Mouse (Mus musculus) embryonic facial prominence, embryonic 14.5 days (tissue): ENCODE results near the gene Mid1. TPM values are rescaled to one million over a fixed set of nuclear protein-coding genes. Genes with fewer than 3 reads are reported as not detected.
"Not testable (repeated sequence)": the region's sequence is repeated elsewhere in the genome, so short reads cannot be mapped to it uniquely, and the experiment has no call there.

Source experiments
- ATAC-seq: fragments of 200-750 bp; cut with Nextera tagmentation; 2 replicates; pipeline ENCODE4 v1.8.0; 2017; ENCODE audit warnings: low read depth, moderate number of reproducible peaks, moderate TSS enrichment
- DNase-seq: peaks from one replicate; pipeline ENCODE4 v3.0.0-alpha.2; 2015; ENCODE audit warnings: low spot score
- H3K27ac ChIP-seq: fragments of 300-500 bp; sonication (generic); replicated peaks from 2 replicates; pipeline ENCODE4 v1.5.1; 2014; ENCODE audit warnings: low read depth, mild to moderate bottlenecking, low read length, moderate library complexity
- H3K27me3 ChIP-seq: fragments of 300-500 bp; sonication (generic); replicated peaks from 2 replicates; pipeline ENCODE4 v1.6.1; 2014; ENCODE audit warnings: low read length; ENCODE audit not compliant: control insufficient read depth, insufficient read depth
- H3K36me3 ChIP-seq: fragments of 300-500 bp; sonication (generic); 2 replicates; pipeline ENCODE4 v1.6.1; 2014; ENCODE audit warnings: low read length, mixed read lengths; ENCODE audit not compliant: control insufficient read depth, insufficient read depth
- H3K4me1 ChIP-seq: fragments of 300-500 bp; sonication (generic); 2 replicates; pipeline ENCODE4 v1.6.1; 2014; ENCODE audit warnings: antibody characterized with exemption, low read length; ENCODE audit not compliant: control insufficient read depth, insufficient read depth
- H3K4me2 ChIP-seq: fragments of 300-500 bp; sonication (generic); 2 replicates; pipeline ENCODE4 v1.6.1; 2014; ENCODE audit warnings: low read depth, mild to moderate bottlenecking, low read length, moderate library complexity, mixed read lengths
- H3K4me3 ChIP-seq: fragments of 300-500 bp; sonication (generic); 2 replicates; pipeline ENCODE4 v1.5.1; 2014; ENCODE audit warnings: low read depth, mild to moderate bottlenecking, low read length
- H3K9ac ChIP-seq: fragments of 300-500 bp; sonication (generic); 2 replicates; pipeline ENCODE4 v1.6.1; 2014; ENCODE audit warnings: low read depth, mild to moderate bottlenecking, low read length, moderate library complexity, mixed read lengths
- H3K9me3 ChIP-seq: fragments of 300-500 bp; sonication (generic); 2 replicates; pipeline ENCODE4 v1.6.1; 2016; ENCODE audit warnings: low read length; ENCODE audit not compliant: control insufficient read depth
- WGBS: fragments of 180-500 bp; shearing (Covaris S2); extraction: QIAGEN DNeasy Blood & Tissue Kit; methylation state at CpG from one replicate; pipeline ENCODE4 v1.1.7; 2014; 5-methylcytosine and 5-hydroxymethylcytosine counted together
- polyA plus RNA-seq: library from polyadenylated mRNA; unstranded; fragments of >200 nt; fragmentation: Nextera tagmentation; extraction: Ambion mirVana; gene quantifications from 2 replicates; pipeline ENCODE4 v1.2.1, GENCODE M21; 2014

Gene Mid1
- polyA plus RNA-seq, 1 experiment from 2014 or later, result 10.4 TPM

DNA sequence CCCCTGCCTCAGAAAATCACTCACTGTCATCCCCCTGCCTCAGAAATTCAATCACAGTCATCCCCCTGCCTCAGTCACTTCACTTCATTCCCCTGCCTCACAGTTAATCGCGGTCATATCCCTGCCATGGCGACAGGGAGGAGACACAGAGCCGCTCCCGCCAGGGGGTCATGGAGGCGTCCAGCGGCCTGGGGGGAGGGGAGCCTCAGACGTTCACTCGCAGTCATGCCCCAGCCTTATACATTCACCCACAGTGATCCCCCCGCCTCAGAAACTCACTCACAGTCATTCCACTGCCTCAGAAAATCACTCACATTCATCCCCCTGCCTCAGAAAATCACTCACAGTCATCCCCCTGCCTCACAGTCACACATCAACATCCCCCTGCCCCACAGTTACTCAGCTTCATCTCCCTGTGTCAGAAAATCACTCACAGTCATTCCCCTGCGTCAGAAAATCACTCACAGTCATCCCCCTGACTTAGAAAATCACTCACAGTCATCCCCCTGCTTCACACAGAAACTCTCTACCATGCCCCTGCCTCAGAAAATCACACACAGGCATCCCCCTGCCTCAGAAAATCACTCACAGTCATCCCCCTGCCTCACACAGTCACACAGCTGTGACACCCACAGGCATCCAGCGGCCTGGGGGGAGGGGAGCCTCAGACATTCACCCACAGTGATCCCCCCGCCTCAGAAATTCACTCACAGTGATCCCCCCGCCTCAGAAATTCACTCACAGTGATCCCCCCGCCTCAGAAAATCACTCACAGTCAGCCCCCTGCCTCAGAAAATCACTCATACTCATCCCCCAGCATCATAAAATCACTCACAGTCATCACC lies 307.3 kb downstream of the Mid1 start:
- H3K4me2 ChIP-seq, H3K4me3 ChIP-seq, H3K27me3 ChIP-seq, ATAC-seq, H3K27ac ChIP-seq, H3K9ac ChIP-seq, H3K4me1 ChIP-seq, DNase-seq: not testable (repeated sequence)
- 45% methylated on average over 15 of the region's 15 CpGs for WGBS
- H3K9me3 ChIP-seq, result peaks cover 80% of the 10 kb centered on the region
- peaks cover 42% of the 10 kb centered on the region for H3K36me3 ChIP-seq

DNA sequence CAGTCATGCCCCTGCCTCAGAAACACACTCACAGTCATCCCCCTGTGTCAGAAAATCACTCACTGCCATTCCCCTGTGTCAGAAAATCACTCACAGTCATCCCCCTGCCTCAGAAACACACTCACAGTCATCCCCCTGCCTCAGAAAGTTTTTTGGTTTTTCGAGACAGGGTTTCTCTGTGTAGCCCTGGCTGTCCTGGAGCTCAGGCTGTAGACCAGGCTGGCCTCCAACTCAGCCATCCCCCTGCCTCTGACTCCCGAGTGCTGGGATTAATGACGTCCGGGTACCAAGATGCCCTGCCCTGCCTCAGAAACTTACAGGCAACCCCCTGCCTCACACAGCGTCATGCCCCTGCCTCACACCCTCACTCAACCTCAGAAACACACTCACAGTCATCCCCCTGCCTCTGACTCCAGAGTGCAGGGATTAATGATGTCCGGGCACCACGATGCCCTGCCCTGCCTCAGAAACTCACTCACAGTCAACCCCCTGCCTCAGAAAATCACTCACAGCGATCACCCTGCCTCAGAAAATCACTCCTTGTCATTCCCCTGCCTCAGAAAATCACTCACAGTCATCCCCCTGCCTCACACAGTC lies 308.1 kb downstream of the Mid1 start:
- DNase-seq, H3K27ac ChIP-seq, H3K4me1 ChIP-seq, H3K4me3 ChIP-seq, H3K4me2 ChIP-seq, H3K27me3 ChIP-seq, H3K9ac ChIP-seq, ATAC-seq: not testable (repeated sequence)
- peaks cover 82% of the 10 kb centered on the region for H3K9me3 ChIP-seq
- 62% methylated on average over 8 of the region's 8 CpGs for WGBS
- H3K36me3 ChIP-seq, result peaks cover 37% of the 10 kb centered on the region

DNA sequence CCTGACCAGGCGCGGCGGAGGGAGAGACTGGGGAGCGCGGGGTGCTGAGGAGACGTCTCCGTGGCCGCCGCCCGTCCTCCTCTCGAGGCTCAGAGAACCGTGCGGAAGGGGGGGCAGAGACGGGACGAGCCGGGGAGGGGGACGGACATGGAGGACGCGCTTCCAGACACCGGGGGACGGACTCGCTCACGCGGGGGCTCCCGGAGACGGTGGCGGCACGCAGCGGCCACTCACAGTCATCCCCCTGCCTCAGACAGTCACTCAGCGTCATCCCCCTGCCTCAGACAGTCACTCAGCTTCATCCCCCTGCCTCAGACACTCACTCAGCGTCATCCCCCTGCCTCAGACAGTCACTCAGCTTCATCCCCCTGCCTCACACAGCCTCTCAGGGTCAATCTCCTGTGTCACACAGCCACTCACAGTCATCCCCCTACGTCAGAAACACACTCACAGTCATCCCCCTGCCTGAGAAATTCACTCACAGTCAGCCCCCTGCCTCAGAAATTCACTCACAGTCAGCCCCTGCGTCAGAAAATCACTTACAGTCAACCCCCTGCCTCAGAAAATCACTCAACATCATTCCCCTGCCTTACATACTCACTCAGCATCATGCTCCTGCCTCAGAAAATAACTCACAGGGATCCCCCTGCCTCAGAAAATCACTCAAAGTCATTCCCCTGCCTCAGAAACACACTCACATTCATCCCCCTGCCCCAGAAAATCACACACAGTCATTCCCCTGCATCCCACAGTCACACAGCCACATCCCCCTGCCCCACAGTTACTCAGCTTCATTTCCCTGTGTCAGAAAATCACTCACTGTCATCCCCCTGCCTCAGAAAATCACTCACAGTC lies 309.2 kb downstream of the Mid1 start:
- not testable (repeated sequence) for H3K4me3 ChIP-seq, H3K4me2 ChIP-seq, ATAC-seq, H3K4me1 ChIP-seq, DNase-seq, H3K27ac ChIP-seq, H3K9ac ChIP-seq, H3K27me3 ChIP-seq
- WGBS, result 82% methylated on average over 33 of the region's 33 CpGs
- Histone ChIP-seq H3K36me3 (peaks cover 27% of the 10 kb centered on the region), H3K9me3 (peaks cover 75% of the 10 kb centered on the region)

DNA sequence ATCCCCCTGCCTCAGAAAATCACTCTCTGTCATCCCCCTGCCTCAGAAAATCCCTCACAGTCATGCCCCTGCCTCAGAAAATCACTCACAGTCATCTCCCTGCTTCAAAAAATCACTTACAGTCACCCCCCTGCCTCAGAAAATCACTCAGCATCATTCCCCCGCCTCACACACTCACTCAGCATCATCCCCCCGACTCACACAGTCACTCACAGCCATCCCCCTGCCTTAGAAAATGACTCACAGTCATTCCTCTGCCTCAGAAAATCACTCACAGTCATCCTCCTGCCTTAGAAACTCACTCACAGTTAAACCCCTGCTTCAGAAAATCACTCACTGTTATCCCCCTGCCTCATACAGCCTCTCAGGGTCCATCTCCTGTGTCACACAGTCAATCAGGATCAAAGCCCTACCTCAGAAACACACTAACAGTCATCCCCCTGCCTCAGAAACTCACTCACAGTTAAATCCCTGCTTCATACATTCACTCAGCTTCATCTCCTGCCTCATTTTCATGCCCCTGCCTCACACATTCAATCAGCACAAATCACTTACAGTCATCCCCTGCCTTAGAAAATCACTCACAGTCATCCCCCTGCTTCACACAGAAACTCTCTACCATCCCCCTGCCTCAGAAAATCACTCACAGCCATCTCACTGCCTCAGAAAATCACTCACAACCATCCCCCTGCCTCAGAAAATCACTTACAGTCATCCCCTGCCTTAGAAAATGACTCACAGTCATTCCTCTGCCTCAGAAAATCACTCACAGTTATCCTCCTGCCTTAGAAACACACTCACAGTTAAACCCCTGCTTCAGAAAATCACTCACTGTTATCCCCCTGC lies 310.1 kb downstream of the Mid1 start:
- H3K4me1 ChIP-seq, H3K27ac ChIP-seq, H3K9ac ChIP-seq, ATAC-seq, H3K4me3 ChIP-seq, H3K4me2 ChIP-seq, H3K27me3 ChIP-seq: not testable (repeated sequence)
- peak; percentile 9 for DNase-seq
- WGBS, result 55% methylated on average over 2 of the region's 2 CpGs
- Histone ChIP-seq H3K36me3 (peaks cover 18% of the 10 kb centered on the region), H3K9me3 (peaks cover 74% of the 10 kb centered on the region)

DNA sequence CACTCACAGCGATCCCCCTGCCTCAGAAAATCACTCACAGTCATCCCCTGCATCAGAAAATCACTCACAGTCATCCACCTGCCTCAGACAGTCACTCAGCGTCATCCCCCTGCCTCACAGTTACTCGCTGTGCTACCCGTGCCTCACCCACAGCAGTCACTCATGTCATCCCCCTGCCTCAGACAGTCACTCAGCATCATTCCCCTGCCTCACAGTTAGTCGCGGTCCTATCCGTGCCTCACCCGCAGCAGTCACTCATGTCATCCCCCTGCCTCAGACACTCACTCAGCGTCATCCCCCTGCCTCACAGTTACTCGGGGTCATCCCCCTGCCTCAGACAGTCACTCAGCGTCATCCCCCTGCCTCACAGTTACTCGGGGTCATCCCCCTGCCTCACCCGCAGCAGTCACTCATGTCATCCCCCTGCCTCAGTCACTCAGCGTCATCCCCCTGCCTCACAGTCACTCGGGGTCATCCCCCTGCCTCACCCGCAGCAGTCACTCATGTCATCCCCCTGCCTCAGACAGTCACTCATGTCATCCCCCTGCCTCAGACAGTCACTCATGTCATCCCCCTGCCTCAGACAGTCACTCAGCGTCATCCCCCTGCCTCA lies 311.0 kb downstream of the Mid1 start:
- DNase-seq, result not testable (repeated sequence)
- WGBS, result 65% methylated on average over 17 of the region's 17 CpGs

DNA sequence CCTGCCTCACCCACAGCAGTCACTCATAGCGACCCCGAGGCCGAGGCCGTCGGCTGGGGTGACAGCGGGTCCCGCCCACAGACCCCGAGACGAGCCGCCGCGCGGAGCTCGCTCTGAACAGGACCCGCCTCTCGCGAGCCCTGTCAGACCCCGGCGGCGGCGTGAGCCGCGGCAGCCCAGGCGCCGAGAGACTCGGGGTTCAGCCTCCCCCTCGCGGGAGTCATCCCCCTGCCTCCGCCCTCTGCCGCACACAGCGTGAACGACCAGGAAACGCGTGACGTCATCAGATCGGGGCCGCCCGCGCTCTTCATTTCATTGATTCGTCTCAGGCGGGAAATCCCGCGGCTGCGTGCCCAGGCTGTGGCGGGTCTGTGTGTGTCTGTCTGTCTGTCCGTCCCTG lies 311.9 kb downstream of the Mid1 start:
- Histone ChIP-seq H3K27ac (peak overlapping the region; percentile 39; the same call in 1 of the 2 replicates), H3K4me2 (peak overlapping the region; percentile 84), H3K9me3 (peaks cover 74% of the 10 kb centered on the region), H3K9ac (peak overlapping the region; percentile 56), H3K4me3 (peak overlapping the region; percentile 41)
- peak; percentile 53 for ATAC-seq
- WGBS, result 72% methylated on average over 46 of the region's 46 CpGs
- not testable (repeated sequence) for H3K4me1 ChIP-seq, H3K36me3 ChIP-seq, H3K27me3 ChIP-seq, DNase-seq

More for the DNA sequence above, 311.0 kb downstream of the Mid1 start:
- H3K27ac ChIP-seq, H3K9ac ChIP-seq, ATAC-seq, H3K4me3 ChIP-seq, H3K4me2 ChIP-seq, H3K4me1 ChIP-seq, H3K27me3 ChIP-seq, H3K36me3 ChIP-seq: not testable (repeated sequence)
- peaks cover 74% of the 10 kb centered on the region for H3K9me3 ChIP-seq

DNA sequence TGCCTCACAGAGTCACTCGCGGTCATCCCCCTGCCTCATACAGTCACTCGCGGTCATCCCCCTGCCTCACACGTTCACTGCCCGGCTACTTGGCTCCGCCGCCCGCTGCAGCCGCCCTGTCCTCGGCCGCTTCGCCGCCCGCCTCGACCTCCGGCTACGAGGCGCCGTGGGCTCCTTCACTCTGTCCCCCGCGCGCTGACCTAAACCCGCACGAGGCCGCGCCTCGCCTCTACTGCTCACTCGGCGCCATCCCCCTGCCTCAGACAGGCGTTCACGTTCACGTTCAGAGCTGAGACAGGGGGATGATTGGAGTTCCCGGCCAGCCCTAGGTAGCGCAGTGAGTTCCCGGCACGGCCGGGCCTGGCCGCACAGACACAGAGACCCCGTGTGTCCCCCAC lies 312.5 kb downstream of the Mid1 start:
- H3K9ac ChIP-seq, result peak overlapping the region; percentile 56

More for the DNA sequence above, 312.5 kb downstream of the Mid1 start:
- Histone ChIP-seq H3K4me2 (peak overlapping the region; percentile 84), H3K4me3 (peak overlapping the region; percentile 41), H3K9me3 (peaks cover 69% of the 10 kb centered on the region), H3K27ac (peak overlapping the region; percentile 39; the same call in 1 of the 2 replicates)
- H3K4me1 ChIP-seq, H3K27me3 ChIP-seq, DNase-seq, ATAC-seq, H3K36me3 ChIP-seq: not testable (repeated sequence)
- WGBS, result 61% methylated on average over 40 of the region's 40 CpGs
